Mouse (Mus musculus) A20 (cell line): ENCODE measurements at regions not wholly inside any gene's neighbourhood (a gene's known extent, or its start where the extent isn't known, plus 50 kb on each side); places are given as distances from the start of the nearest gene placed in this dataset.

Experiments
- DNase-seq: peaks from one replicate; pipeline ENCODE4 v3.0.0-alpha.2; 2011; ENCODE audit warnings: low read depth, low spot score

DNA sequence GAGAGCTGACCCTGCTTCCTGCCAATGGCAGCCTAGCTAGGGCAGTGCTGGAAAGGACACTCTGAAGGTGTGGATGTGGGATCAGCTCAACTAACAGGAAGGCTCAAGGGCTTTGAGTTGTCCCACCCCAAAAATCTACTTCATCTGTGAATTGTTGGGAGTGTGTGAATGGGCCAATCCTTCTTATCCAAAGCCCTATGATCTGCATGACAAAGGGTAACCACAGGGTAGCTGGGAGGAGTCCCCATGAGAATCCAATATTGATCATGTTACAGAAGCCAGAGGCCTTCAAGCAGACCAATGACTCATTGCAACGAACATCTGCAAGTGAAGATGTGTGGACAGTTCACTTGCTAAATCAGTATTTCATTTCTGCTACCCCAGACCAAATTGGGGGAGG is 51.1 kb upstream of the Adra1b start:
- DNase-seq, result no peak

GRCm38 (mm10) chr11:43958241-43958975 is 57.4 kb upstream of the Adra1b start:
- DNase-seq, result no peak

- no peak for DNase-seq
Observed at GRCm38 (mm10) chr11:43958976-43959315, 57.9 kb upstream of the Adra1b start.

GRCm38 (mm10) chr11:43960348-43961105 is 59.5 kb upstream of the Adra1b start:
- DNase-seq, result peak; percentile 45

GRCm38 (mm10) chr11:43961398-43962070 is 60.5 kb upstream of the Adra1b start:
- DNase-seq, result peak; percentile 44

DNA sequence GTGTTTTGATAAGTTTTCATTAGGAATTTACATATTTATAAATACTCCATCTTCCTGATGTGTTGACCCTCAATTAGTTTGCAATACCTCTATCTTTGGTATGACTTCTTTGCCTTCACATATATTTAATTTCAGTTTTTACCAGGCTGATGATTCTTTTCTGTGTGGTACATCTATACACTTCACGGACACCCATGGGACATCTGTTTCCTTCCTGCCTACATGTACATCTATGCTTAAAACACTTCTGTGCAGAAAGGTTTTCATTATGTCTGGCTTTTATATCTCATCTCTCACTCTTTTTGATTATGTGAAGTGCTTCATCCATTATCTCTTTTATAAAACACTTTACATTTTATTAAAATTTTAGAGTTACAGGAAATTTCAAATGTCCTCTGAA is 66.8 kb upstream of the Adra1b start:
- DNase-seq, result no peak

DNA sequence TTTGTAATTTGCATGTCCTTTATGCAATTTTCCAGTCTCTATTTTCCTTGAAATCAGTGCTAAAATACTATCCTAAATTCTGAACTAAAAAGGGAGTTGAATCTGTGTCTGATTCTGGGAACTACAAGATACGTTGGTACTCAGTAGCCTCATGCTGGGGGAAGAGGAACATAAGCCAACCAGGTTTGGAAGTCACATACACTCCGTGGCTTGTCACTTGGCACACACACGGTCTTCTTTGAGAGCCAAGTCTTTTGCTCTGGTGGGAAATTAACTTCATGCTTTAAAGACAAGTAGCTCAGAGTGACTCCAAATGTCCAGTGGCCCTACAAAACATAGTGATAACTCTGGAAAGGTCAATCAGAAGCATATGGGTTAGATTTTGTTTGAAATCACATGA is 70.9 kb upstream of the Adra1b start:
- DNase-seq, result no peak

DNA sequence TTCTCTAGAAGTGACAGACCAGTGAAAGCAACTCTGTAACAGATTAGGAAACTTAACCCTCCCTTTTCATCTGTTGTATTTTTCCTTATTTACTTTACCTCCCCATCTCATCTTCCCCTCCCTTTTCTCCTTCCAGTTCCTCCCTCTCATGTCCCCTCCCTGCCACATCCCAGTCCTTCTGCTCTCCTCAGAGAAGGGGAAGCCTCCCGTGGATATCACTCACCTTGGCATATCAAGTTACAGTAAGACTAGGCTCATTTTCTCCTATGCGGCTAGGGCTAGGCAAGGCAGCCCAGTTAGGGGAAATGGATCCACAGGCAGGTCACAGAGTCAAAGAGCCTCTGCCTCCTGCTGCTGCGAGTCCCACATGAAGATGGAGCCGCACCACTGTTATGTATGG is 75.0 kb upstream of the Adra1b start:
- DNase-seq, result no peak

- DNase-seq, result no peak
Observed at GRCm38 (mm10) chr11:43979406-43979805, 78.4 kb upstream of the Adra1b start.

- DNase-seq, result peak; percentile 53
Observed at GRCm38 (mm10) chr11:43980444-43980843, 79.4 kb upstream of the Adra1b start.

DNA sequence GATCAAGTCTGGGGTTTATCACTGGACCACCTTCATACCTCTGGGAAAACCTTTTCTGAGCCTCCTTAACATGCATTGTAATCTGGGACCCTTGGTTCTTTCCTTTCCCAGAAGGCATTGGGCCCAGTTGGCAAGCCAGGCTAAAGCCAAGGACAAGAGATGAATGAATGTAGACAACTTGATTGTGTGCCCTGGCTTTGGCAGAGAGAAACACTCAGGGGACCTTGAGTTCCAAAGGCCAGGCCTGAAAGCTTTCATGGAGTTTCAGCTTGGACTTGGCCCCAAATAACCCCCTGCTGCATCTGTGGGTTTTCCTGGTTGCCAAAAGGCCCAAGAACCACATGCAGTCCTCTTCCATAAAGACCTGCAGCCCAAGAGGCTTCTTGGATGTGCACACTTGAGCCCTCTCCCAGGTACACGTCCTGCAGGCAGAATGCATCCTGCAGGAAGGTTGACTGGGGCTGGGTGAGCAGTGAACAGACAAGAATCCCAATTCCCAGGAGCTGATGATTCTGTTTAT is 89.0 kb upstream of the Adra1b start:
- DNase-seq, result no peak

- DNase-seq, result no peak
Observed at GRCm38 (mm10) chr11:43992011-43992471, 91.0 kb upstream of the Adra1b start.

- peak; percentile 60 for DNase-seq
Observed at GRCm38 (mm10) chr11:43998046-43998725, 97.2 kb upstream of the Adra1b start.

- DNase-seq, result no peak
Observed at GRCm38 (mm10) chr11:44000056-44000455, 99.0 kb upstream of the Adra1b start.

DNA sequence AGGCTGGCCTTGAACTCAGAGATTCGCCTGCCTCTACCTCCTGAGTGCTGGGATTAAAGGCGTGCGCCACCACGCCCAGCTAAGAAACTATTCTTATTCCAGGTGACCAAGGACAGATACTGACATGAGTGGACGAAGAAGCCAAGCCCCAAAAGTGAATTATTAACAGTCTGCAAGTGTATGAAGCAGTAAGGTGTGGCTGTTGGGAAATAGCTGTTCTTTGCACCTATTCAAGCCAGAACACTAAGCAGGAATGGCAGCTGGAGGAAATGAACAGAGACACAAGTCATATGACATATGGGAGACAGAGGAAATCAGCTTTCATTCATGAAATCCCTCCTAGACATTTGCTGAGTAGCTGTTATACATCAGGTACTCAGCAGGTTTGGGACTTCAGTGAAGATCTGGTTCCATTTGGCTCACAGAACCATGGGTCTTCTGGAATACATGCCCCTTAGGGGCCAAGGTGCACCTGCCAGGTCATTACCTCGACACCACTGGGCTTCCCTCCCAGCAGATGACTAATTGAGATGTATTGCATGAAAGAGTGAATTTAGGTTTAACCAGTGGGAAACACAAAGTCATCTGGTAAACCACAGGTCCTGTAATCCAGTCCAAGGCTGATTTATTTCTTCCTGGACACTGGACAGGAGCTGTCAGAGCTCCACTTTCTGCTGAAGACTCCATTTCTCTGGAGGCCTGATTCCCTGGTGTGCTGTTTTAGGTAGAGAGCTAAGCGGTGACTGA is 101.0 kb upstream of the Adra1b start:
- DNase-seq, result no peak

DNA sequence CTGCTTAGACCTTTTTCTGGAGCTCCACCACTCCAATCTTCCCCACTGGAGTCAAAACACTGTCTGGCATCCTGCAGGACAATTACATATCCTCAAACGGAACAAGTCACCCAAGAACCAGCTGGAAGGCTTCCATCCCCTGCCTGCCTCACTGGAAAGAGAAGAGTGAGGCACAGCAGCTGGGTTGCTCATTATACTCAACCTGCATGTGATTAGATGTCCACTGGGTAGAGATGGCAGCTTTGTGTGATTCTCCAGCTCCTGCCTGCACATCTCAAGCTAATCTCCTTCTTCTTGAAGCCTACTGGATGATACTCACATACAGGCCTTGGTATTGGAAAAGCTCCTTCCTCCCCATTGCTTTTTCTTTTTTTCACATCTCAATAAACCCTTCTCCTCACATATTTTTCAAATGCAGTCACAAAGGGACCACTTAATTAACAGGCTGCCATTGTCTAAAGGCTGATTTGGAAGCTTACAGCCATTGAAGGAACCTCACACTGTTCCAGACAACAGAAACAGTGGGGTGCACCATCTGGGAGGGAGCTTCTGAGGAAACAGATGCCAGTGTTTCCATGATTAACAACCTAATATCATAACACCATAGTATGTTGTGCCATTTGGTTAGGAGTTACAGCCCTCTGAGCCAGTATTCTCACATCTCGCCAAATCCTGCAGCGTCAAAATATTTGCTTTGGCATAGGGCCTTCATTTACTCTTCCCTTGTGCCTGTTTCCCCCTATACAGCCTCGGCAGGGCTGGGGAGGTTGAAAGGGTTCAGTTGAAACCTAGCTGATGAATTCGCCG is 101.9 kb upstream of the Adra1b start:
- DNase-seq, result no peak

- DNase-seq, result no peak
Observed at GRCm38 (mm10) chr11:44007526-44008040, 106.6 kb upstream of the Adra1b start.

DNA sequence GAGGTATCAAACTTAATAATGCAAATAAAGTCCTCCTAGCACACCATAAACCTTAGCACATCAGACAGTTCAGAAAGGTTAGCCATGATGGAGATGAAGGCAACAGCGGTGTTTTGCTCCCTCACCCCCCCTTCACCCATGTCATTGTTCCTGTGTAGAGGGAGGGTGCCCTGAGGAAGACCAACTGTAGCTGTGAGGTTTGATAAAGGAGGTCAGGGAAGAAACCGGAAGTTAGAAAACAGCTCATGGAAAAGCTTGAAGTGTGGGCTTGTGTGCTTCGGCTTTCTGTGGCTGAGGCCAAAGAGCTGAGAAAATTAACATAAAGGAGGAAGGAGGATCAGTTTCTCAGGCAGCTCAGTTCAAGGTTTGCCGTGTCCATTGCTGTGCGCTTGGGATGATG is 111.3 kb upstream of the Adra1b start:
- no peak for DNase-seq

GRCm38 (mm10) chr11:44013841-44014240 is 112.8 kb upstream of the Adra1b start:
- DNase-seq, result no peak

- DNase-seq, result no peak
Observed at GRCm38 (mm10) chr11:44021638-44022037, 120.6 kb upstream of the Adra1b start.
